In the genomic region with DNA sequence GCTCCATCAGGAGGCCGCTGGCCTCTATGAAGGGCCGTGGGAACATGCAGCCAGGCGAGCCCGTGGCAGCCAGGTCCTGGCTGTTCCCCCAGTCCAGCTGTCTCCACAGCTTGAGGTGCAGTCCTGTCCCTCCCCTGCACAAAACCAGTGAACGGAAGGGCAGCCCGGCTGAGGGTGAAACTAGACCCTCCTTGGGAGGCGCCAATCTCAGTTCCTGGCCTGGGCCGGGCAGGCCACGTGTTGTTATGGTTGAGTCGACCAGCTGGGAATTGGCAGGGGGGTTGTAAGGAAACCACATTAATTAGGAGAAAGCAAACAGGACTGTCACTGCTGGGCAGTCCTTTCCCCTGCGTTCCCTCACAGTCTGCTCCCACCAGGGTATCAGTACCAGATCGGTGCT, we compare ENCODE assay signal across 8 mouse cellular contexts. TPM values are rescaled to one million over a fixed set of nuclear protein-coding genes. Genes with fewer than 3 reads are reported as not detected.
A peak's percentile ranks its signal among the peaks of the same experiment; 100 is the strongest.
DNase-seq lines count a peak whose midpoint lies in the region; ATAC-seq and TF ChIP-seq lines count a peak whose summit lies in the region.

No protein-coding gene starts in this region.

- no peaks in the 10 kb centered on the region for H3K9me3 ChIP-seq in heart, embryonic 10.5 days
- no peaks in the 10 kb centered on the region for H3K9me3 ChIP-seq in neural tube, embryonic 11.5 days (ENCODE audit: control insufficient read depth, low read length)

- DNase-seq in brain, embryonic 14.5 days (ENCODE audit: low read depth): peak; percentile 32
- DNase-seq in heart, embryonic 10.5 days (ENCODE audit: low spot score): no peak
- peak; percentile 24 to 65 for DNase-seq in kidney, postnatal 25 days
- peak; percentile 44 for DNase-seq in neural tube, embryonic 11.5 days (ENCODE audit: low spot score)
- DNase-seq in right cerebral cortex, postnatal 25 days: no peak
- DNase-seq in cerebellum, adult 18-20 months: no peak

- H3K79me3 ChIP-seq in C2C12 (ENCODE audit: low read depth): no peaks in the 10 kb centered on the region

- peak overlapping the region; percentile 75 for H3K27ac ChIP-seq in heart, embryonic 10.5 days
- H3K27ac ChIP-seq in neural tube, embryonic 11.5 days (ENCODE audit: low read depth, low read length): no peak overlapping the region

- no peaks in the 10 kb centered on the region for H3K27me3 ChIP-seq in C2C12 (ENCODE audit: control insufficient read depth, insufficient read depth, insufficient read length)
- peaks cover 3% of the 10 kb centered on the region; the same call in 1 of the 2 replicates for H3K27me3 ChIP-seq in heart, embryonic 10.5 days (ENCODE audit: insufficient read depth, poor library complexity, severe bottlenecking)
- no peaks in the 10 kb centered on the region for H3K27me3 ChIP-seq in neural tube, embryonic 11.5 days (ENCODE audit: control insufficient read depth, insufficient read depth, low read length)

- H3K9ac ChIP-seq in neural tube, embryonic 11.5 days (ENCODE audit: low read length): no peak overlapping the region

- TF ChIP-seq CTCF in C2C12 (IDR thresholded peaks at IDR 0.05; ENCODE audit: control insufficient read depth, insufficient read depth, insufficient read length): no peak
- TF ChIP-seq CTCF in brain, embryonic 14.5 days (IDR thresholded peaks at IDR 0.05; ENCODE audit: borderline replicate concordance, extremely low read depth, insufficient read depth, insufficient read length): no peak

- H3K4me3 ChIP-seq in C2C12 (ENCODE audit: insufficient read depth, poor library complexity, severe bottlenecking): no peak overlapping the region
- no peak overlapping the region for H3K4me3 ChIP-seq in heart, embryonic 10.5 days
- H3K4me3 ChIP-seq in neural tube, embryonic 11.5 days (ENCODE audit: low read depth, low read length): no peak overlapping the region

- no peak overlapping the region for H3K4me2 ChIP-seq in neural tube, embryonic 11.5 days (ENCODE audit: low read depth)

- 31% methylated on average over 12 of the region's 12 CpGs for WGBS in heart, embryonic 10.5 days
- 40% methylated on average over 12 of the region's 12 CpGs for WGBS in neural tube, embryonic 11.5 days

- ATAC-seq in neural tube, embryonic 11.5 days (ENCODE audit: insufficient read depth, low FRiP score, low TSS enrichment): no peak
- no peak for ATAC-seq in cerebellum, adult (ENCODE audit: insufficient number of reproducible peaks, low FRiP score, low TSS enrichment)

- H3K79me2 ChIP-seq in C2C12 (ENCODE audit: control insufficient read depth, insufficient read depth): no peaks in the 10 kb centered on the region

- H3K36me3 ChIP-seq in C2C12 (ENCODE audit: control insufficient read depth, insufficient read depth): no peaks in the 10 kb centered on the region
- no peaks in the 10 kb centered on the region for H3K36me3 ChIP-seq in heart, embryonic 10.5 days
- H3K36me3 ChIP-seq in neural tube, embryonic 11.5 days (ENCODE audit: control insufficient read depth, insufficient read depth, low read length): no peaks in the 10 kb centered on the region

- TF ChIP-seq POLR2A in brain, embryonic 14.5 days (IDR thresholded peaks at IDR 0.05; ENCODE audit: borderline replicate concordance, extremely low read depth, insufficient read depth, insufficient read length, poor library complexity, severe bottlenecking): no peak

- no peak overlapping the region for H3ac ChIP-seq in C2C12 (ENCODE audit: control insufficient read depth, insufficient read length, low read depth)

- H3K4me1 ChIP-seq in heart, embryonic 10.5 days: peaks cover 13% of the 10 kb centered on the region
- no peaks in the 10 kb centered on the region for H3K4me1 ChIP-seq in neural tube, embryonic 11.5 days (ENCODE audit: control insufficient read depth, insufficient read depth, low read length)

TF ChIP-seq in C2C12, 6 proteins besides CTCF, POLR2A, EP300 and RAD21:
- TF ChIP-seq MYOG (IDR thresholded peaks at IDR 0.05; ENCODE audit: control insufficient read depth, extremely low read depth, insufficient read length) (no peak), USF1 (IDR thresholded peaks at IDR 0.05; ENCODE audit: low read depth) (peak; percentile 68), FOSL1 (IDR thresholded peaks at IDR 0.05; ENCODE audit: insufficient read depth, low read length, poor library complexity, severe bottlenecking) (no peak), MAX (IDR thresholded peaks at IDR 0.05) (no peak), MYOD1 (IDR thresholded peaks at IDR 0.05; ENCODE audit: control insufficient read depth, insufficient read length, low read depth) (peak; percentile 24), CEBPB (IDR thresholded peaks at IDR 0.05; ENCODE audit: low read depth) (no peak)
TF ChIP-seq in C2C12: peak in this region for 2.

RNA-seq across cellular contexts. Expression of gene Mrps18a, which starts 6.3 kb away (rescaled TPM):
- polyA plus RNA-seq in C2C12 (2012; fragmentation: generic; extraction: Trizol): 136 TPM
- 73.0 and 82.8 TPM in 2 replicates for polyA plus RNA-seq in brain, embryonic 14.5 days (2012; rRNA removed)
- 150 and 166 TPM in 2 replicates for polyA plus RNA-seq in heart, embryonic 10.5 days (2016; fragmentation: Nextera tagmentation; extraction: Ambion mirVana)
- 125 and 128 TPM in 2 replicates for polyA plus RNA-seq in neural tube, embryonic 11.5 days (2014; fragmentation: Nextera tagmentation; extraction: Ambion mirVana)

RNA-seq across cellular contexts. Expression of gene Rsph9, which starts 39.5 kb away (rescaled TPM):
- 2.5 TPM for polyA plus RNA-seq in C2C12 (2012; fragmentation: generic; extraction: Trizol)
- 32.5 and 35.7 TPM in 2 replicates for polyA plus RNA-seq in brain, embryonic 14.5 days (2012; rRNA removed)
- 5.1 and 7.3 TPM in 2 replicates for polyA plus RNA-seq in heart, embryonic 10.5 days (2016; fragmentation: Nextera tagmentation; extraction: Ambion mirVana)
- polyA plus RNA-seq in neural tube, embryonic 11.5 days (2014; fragmentation: Nextera tagmentation; extraction: Ambion mirVana): 8.9 and 12.6 TPM in 2 replicates

RNA-seq across cellular contexts. Expression of gene Mad2l1bp, which starts 48.9 kb away (rescaled TPM):
- polyA plus RNA-seq in C2C12 (2012; fragmentation: generic; extraction: Trizol): 29.6 TPM
- polyA plus RNA-seq in brain, embryonic 14.5 days (2012; rRNA removed): 20.4 and 28.4 TPM in 2 replicates
- 39.9 and 41.6 TPM in 2 replicates for polyA plus RNA-seq in heart, embryonic 10.5 days (2016; fragmentation: Nextera tagmentation; extraction: Ambion mirVana)
- polyA plus RNA-seq in neural tube, embryonic 11.5 days (2014; fragmentation: Nextera tagmentation; extraction: Ambion mirVana): 34.3 and 36.0 TPM in 2 replicates

RNA-seq across cellular contexts. Expression of gene Gtpbp2, which starts 56.3 kb away (rescaled TPM):
- 14.4 TPM for polyA plus RNA-seq in C2C12 (2012; fragmentation: generic; extraction: Trizol)
- 169 and 209 TPM in 2 replicates for polyA plus RNA-seq in brain, embryonic 14.5 days (2012; rRNA removed)
- 32.3 and 34.9 TPM in 2 replicates for polyA plus RNA-seq in heart, embryonic 10.5 days (2016; fragmentation: Nextera tagmentation; extraction: Ambion mirVana)
- polyA plus RNA-seq in neural tube, embryonic 11.5 days (2014; fragmentation: Nextera tagmentation; extraction: Ambion mirVana): 23.8 and 27.3 TPM in 2 replicates

Comparison
In these comparisons a context has a peak if more than half of its experiments do, and no peak if none do; other contexts are left out.
1. DNase-seq: peak in brain, embryonic 14.5 days (single experiment), kidney, postnatal 25 days (2 of 2) and neural tube, embryonic 11.5 days (single experiment); none in heart, embryonic 10.5 days (single experiment), right cerebral cortex, postnatal 25 days (single experiment) and cerebellum, adult 18-20 months (0 of 2).